Mouse (Mus musculus) lung, postnatal 0 days (tissue): Measurements from ENCODE around the gene Mier1.

Experiments
- CTCF ChIP-seq: IDR thresholded peaks from 2 replicates; pipeline ENCODE4 v1.5.1; 2016; ENCODE audit warnings: antibody characterized with exemption, mild to moderate bottlenecking
- EP300 ChIP-seq: IDR thresholded peaks from 2 replicates; pipeline ENCODE4 v1.6.1; 2016; ENCODE audit warnings: antibody characterized with exemption, mild to moderate bottlenecking, control low read depth

DNA sequence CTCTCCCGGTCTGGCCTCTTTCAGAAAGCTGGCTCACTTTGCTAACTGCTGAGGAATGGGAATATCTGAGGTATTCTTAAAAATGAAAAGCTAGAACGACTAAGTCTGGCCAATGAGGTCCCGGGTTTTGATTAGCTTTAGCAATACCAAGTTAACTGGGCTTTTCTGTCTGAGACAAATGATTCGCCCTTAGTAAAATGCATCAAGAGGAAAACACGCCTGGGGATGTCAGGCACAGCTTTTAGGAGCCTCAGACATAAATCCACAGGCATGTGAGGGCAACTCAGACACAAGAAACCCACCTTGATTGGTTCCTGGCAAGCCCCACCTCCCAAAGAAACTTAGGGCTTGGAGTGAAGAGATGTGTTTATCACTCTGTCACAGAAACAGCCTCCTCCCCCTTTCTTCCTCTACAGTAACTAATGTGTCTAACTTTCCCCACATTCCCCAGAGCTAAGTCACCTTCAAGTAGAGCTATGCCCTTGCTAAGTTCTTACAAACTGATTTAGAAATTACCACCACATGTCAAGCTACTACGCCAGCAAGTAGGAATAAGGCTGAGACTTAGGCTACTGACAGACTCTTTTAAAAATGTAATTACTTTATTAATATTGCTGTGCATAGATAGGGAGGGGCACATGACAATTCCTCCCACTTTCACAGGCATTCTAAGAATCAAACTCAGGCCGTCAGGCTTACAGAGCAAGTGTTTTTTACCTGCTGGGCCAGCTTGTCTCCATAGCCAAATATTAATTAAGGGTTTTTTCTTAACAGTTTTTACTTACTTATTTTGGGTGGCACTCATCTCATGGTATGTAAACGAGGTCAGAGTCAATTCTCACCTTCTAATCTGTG lies 74.8 kb downstream of the Mier1 start:
- TF ChIP-seq CTCF (no peak), EP300 (no peak)
